Mouse (Mus musculus): ENCODE data around the gene Mettl7a1. TPM values are rescaled to one million over a fixed set of nuclear protein-coding genes. Genes with fewer than 3 reads are reported as not detected.
"Not testable (repeated sequence)": the region's sequence is repeated elsewhere in the genome, so short reads cannot be mapped to it uniquely, and the experiment has no call there.

The Mettl7a1 gene
- polyA plus RNA-seq, 1 experiment from 2014 or later, result 6.3 TPM

DNA sequence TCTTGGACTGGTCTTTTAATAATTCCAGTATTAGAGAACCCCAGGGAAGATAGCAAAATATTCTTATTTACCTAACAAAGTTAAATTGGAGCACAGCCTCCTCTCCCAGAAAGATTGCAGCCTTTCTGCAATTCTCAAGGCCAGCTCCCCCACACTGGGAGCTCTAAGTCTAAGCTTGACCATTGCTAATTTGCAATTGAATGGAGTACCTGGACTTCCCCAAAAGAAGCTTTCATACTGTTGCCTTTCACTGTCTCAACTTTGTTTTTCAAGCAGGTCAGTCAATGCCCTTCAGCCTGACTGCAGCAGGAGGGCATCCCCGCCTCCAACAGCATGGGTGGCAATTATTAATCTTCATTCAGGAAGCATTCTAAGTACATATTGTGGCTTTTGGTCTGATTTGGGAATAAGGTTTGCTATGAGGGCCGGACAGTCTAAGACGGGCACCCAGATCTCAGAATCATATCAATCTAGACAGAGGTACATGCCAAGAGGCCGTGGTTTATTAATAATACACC is 30.1 kb upstream of the Mettl7a1 start:
- WGBS, result 90% methylated on average over 4 of the region's 4 CpGs
- not testable (repeated sequence) for H3K9ac ChIP-seq; ATAC-seq (ENCODE audit: insufficient read depth, low FRiP score, low read depth); H3K9me3 ChIP-seq; H3K36me3 ChIP-seq; H3K4me1 ChIP-seq; H3K4me3 ChIP-seq (replicated peaks); H3K4me2 ChIP-seq; H3K27ac ChIP-seq; H3K27me3 ChIP-seq (replicated peaks)

DNA sequence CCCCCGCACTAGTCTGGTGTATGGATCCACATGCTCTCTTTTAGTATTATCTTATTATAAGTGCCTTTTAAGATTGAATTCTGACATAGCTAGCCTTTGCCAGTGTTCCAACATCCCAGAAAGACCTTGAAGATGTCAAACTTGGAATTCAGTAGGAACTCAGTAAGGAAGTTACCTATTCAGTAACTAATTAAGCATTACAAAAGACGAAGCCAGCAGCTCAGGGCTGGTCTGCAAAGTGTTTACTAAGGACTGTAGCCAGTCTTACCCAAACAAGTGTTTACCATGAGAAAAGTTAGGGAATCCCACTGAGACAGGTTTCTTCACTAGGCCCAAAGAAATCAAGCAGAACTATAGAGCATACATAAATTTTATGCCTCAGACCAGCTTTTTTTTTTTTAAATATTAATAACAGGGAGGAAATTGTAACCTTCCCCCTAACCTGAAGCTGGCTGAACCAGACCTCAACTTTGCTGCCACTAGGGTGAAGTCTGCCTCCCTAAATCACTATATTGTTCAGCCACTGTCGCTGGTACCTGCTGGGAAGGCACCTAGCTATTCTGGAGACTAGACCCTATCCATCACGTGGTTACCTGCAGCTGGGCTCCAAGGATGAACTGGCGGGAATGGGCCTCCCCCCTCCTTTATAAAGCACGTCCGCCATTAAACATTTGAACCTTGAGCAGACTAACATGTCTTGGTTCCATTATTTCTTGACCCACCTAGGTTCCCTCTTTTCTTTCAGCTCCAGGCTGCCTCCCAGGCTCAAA is 29.0 kb upstream of the Mettl7a1 start:
- Histone ChIP-seq H3K36me3 (no peaks in the 10 kb centered on the region), H3K4me1 (no peaks in the 10 kb centered on the region), H3K27me3 (replicated peaks) (no peaks in the 10 kb centered on the region), H3K27ac (no peak overlapping the region), H3K4me2 (no peak overlapping the region), H3K4me3 (replicated peaks) (no peak overlapping the region), H3K9me3 (no peaks in the 10 kb centered on the region), H3K9ac (no peak overlapping the region)
- ATAC-seq (ENCODE audit: insufficient read depth, low FRiP score, low read depth), result no peak
- 87% methylated on average over 7 of the region's 7 CpGs for WGBS

- ATAC-seq (ENCODE audit: insufficient read depth, low FRiP score, low read depth), result no peak
- H3K9ac ChIP-seq, result no peak overlapping the region
- no peaks in the 10 kb centered on the region for H3K27me3 ChIP-seq (replicated peaks)
- H3K36me3 ChIP-seq, result no peaks in the 10 kb centered on the region
- H3K9me3 ChIP-seq, result no peaks in the 10 kb centered on the region
- H3K4me3 ChIP-seq (replicated peaks), result no peak overlapping the region
- 87% methylated on average over 4 of the region's 4 CpGs for WGBS
- H3K4me2 ChIP-seq, result no peak overlapping the region
- H3K27ac ChIP-seq, result no peak overlapping the region
- no peaks in the 10 kb centered on the region for H3K4me1 ChIP-seq
Observed at GRCm38 (mm10) chr15:100276403-100276802, 27.5 kb upstream of the Mettl7a1 start.

DNA sequence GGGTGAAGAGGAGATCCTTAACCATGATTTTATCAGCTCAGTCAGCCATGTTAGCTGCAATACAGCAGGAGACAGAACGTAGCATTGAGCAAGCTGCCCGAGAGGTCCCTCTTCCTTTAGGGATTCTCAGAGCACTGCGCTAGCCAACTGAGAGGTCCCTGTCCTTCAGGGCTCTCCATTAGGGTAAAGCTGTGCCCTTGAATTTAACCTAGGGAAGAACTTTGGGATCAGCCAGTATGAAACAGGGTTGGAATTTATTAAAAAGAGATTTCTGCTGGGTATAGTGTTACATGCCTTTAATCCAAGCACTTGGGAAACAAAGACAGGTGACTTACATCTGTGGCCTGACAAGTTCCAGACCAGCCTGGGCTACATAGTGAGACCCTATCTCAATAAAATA is 26.4 kb upstream of the Mettl7a1 start:
- no peak overlapping the region for H3K4me2 ChIP-seq
- no peak overlapping the region for H3K4me3 ChIP-seq (replicated peaks)
- no peaks in the 10 kb centered on the region for H3K9me3 ChIP-seq
- H3K36me3 ChIP-seq, result no peaks in the 10 kb centered on the region
- no peak overlapping the region for H3K9ac ChIP-seq
- no peaks in the 10 kb centered on the region for H3K4me1 ChIP-seq
- no peak for ATAC-seq (ENCODE audit: insufficient read depth, low FRiP score, low read depth)
- H3K27ac ChIP-seq, result no peak overlapping the region
- no peaks in the 10 kb centered on the region for H3K27me3 ChIP-seq (replicated peaks)
- WGBS, result 93% methylated on average over 3 of the region's 3 CpGs

DNA sequence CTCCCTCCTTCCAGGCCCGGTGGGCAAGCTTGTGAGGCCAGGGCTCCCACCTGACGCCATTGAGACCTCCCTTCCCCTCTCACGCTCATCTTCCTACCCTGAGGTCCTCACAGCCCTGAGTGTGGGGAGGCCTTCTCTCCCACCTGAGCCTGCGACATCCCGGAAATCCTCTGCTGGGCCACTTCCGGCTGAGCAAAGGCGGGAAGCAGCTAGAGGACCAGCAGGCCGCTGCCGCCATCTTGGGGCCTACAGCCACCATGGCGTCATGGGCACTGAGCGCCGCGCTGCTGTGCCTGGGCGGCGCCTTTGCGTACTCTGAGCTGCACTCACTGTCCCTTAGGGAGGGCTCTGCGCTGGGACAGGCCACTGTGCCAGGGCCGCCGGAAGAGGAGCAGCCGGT is 23.3 kb upstream of the Mettl7a1 start, which contains the start of gene Tmprss12:
Gene Tmprss12 (plus strand): TSS at position 212 of the 400 bp plus-strand sequence.
- Histone ChIP-seq H3K36me3 (no peaks in the 10 kb centered on the region), H3K9me3 (no peaks in the 10 kb centered on the region), H3K4me3 (replicated peaks) (no peak within 1 kb of the TSS), H3K4me1 (no peaks in the 10 kb centered on the region), H3K4me2 (no peak within 1 kb of the TSS), H3K27ac (no peak within 1 kb of the TSS), H3K27me3 (replicated peaks) (no peaks in the 10 kb centered on the region), H3K9ac (no peak within 1 kb of the TSS)
- 96% methylated on average over 20 of the region's 20 CpGs for WGBS
- no peak for ATAC-seq (ENCODE audit: insufficient read depth, low FRiP score, low read depth)

DNA sequence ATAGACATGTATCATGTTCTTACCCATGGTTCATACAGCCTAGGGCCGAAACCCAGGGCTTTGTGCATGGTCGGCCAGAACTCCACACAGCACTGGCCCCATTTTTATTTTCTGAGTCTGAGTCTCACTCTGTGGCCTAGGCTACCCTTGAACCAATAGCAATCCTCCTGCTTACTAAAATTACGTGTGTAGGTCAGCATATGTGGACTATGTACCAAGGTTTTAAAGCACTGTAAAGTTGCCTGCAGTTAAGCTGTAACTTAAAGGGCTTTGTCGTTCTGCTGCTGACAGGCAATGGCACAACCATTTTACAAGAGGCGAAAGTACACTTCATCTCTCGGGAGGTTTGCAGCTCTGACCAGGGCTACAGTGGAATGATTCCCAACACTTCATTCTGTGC is 15.0 kb upstream of the Mettl7a1 start:
- Histone ChIP-seq H3K4me1 (no peaks in the 10 kb centered on the region), H3K27ac (no peak overlapping the region), H3K9me3 (no peaks in the 10 kb centered on the region), H3K4me3 (replicated peaks) (no peak overlapping the region), H3K36me3 (no peaks in the 10 kb centered on the region), H3K4me2 (no peak overlapping the region), H3K27me3 (replicated peaks) (no peaks in the 10 kb centered on the region), H3K9ac (no peak overlapping the region)
- WGBS, result 90% methylated on average over 6 of the region's 6 CpGs
- no peak for ATAC-seq (ENCODE audit: insufficient read depth, low FRiP score, low read depth)

DNA sequence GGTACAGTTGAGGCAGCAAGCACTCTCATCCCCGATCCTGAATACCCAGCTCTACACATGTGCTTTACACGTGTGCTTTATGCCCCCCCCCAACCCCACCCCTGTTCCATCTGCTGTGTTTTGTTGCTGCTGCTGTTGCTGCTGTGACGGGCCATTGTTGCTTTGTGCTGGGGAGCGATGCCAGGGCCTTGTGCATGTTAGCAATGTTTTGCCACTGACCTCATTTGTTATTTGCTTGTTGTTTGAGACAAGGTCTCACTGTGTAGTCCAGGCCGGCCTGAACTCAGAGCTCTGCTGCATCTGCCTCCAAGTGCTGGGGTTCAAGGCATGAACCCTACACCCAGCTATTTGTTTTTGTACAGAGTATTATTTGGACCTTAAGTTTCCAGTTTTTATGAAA is 13.1 kb upstream of the Mettl7a1 start:
- Histone ChIP-seq H3K4me3 (replicated peaks) (no peak overlapping the region), H3K9ac (no peak overlapping the region), H3K36me3 (no peaks in the 10 kb centered on the region), H3K27me3 (replicated peaks) (no peaks in the 10 kb centered on the region), H3K4me1 (no peaks in the 10 kb centered on the region), H3K9me3 (no peaks in the 10 kb centered on the region), H3K4me2 (no peak overlapping the region), H3K27ac (no peak overlapping the region)
- ATAC-seq (ENCODE audit: insufficient read depth, low FRiP score, low read depth), result no peak
- WGBS, result 79% methylated on average over 5 of the region's 5 CpGs

GRCm38 (mm10) chr15:100292326-100292725 is 11.6 kb upstream of the Mettl7a1 start:
- H3K27me3 ChIP-seq (replicated peaks), result no peaks in the 10 kb centered on the region
- H3K9me3 ChIP-seq, result no peaks in the 10 kb centered on the region
- no peaks in the 10 kb centered on the region for H3K36me3 ChIP-seq
- no peaks in the 10 kb centered on the region for H3K4me1 ChIP-seq
- ATAC-seq (ENCODE audit: insufficient read depth, low FRiP score, low read depth), result no peak
- no peak overlapping the region for H3K27ac ChIP-seq
- no peak overlapping the region for H3K9ac ChIP-seq
- no peak overlapping the region for H3K4me2 ChIP-seq
- no peak overlapping the region for H3K4me3 ChIP-seq (replicated peaks)
- 44% methylated on average over 7 of the region's 7 CpGs for WGBS

DNA sequence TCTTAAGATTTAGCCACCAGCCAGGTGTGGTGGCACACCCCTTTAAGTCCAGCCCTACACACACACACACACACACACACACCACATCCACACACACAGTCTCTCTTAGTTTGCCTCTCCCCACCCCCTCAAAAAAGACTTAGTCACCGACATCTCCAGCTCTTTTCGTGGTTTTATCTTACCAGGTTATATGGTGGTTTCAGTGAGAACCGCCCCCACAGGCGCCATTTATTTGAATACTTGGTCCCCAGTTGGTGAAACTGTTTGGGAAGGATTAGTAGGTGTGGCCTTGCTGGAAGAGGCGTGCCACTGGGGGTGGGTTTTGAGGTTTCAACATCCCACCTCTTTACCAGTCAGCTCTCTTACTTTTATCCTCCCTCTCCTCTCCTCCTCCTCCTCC is 6.1 kb upstream of the Mettl7a1 start:
- Histone ChIP-seq H3K9me3 (no peaks in the 10 kb centered on the region), H3K27me3 (replicated peaks) (no peaks in the 10 kb centered on the region), H3K9ac (no peak overlapping the region), H3K4me3 (replicated peaks) (no peak overlapping the region), H3K4me2 (no peak overlapping the region), H3K27ac (no peak overlapping the region), H3K36me3 (no peaks in the 10 kb centered on the region), H3K4me1 (no peaks in the 10 kb centered on the region)
- ATAC-seq (ENCODE audit: insufficient read depth, low FRiP score, low read depth), result no peak
- WGBS, result 86% methylated on average over 5 of the region's 5 CpGs

GRCm38 (mm10) chr15:100300499-100300898 is 3.4 kb upstream of the Mettl7a1 start:
- Histone ChIP-seq H3K9ac (no peak overlapping the region), H3K4me2 (no peak overlapping the region), H3K27ac (no peak overlapping the region), H3K36me3 (no peaks in the 10 kb centered on the region), H3K4me1 (no peaks in the 10 kb centered on the region), H3K4me3 (replicated peaks) (no peak overlapping the region), H3K9me3 (no peaks in the 10 kb centered on the region), H3K27me3 (replicated peaks) (no peaks in the 10 kb centered on the region)
- 68% methylated on average over 6 of the region's 6 CpGs for WGBS
- ATAC-seq (ENCODE audit: insufficient read depth, low FRiP score, low read depth), result no peak

DNA sequence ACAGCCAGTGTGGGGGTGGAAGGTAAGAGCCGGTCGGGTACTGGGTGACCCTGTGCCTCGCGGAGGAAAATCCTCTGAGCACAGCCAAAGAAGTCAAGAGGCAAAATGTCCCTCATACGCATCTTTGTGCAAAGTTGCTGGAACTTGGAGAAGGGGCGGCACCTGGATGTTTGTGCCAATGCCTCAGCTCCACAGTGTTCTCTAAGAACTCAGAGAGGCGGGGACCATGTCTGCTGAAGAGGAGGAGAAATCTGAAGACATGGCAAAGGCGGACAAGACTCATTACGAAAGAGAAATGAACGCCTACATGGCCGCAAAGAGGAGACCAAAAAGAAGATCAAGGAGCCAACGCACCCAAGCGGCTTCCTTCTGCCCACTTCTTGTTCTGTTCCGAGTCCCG is 2.4 kb upstream of the Mettl7a1 start:
- H3K9ac ChIP-seq, result no peak overlapping the region
- 0 out of 2 replicates have a peak, but pooled peaks cover 3% of the 10 kb centered on the region for H3K4me1 ChIP-seq
- H3K36me3 ChIP-seq, result no peaks in the 10 kb centered on the region
- no peaks in the 10 kb centered on the region for H3K9me3 ChIP-seq
- no peak overlapping the region for H3K4me3 ChIP-seq (replicated peaks)
- ATAC-seq (ENCODE audit: insufficient read depth, low FRiP score, low read depth), result no peak
- no peaks in the 10 kb centered on the region for H3K27me3 ChIP-seq (replicated peaks)
- no peak overlapping the region for H3K4me2 ChIP-seq
- WGBS, result 85% methylated on average over 15 of the region's 15 CpGs
- H3K27ac ChIP-seq, result no peak overlapping the region

DNA sequence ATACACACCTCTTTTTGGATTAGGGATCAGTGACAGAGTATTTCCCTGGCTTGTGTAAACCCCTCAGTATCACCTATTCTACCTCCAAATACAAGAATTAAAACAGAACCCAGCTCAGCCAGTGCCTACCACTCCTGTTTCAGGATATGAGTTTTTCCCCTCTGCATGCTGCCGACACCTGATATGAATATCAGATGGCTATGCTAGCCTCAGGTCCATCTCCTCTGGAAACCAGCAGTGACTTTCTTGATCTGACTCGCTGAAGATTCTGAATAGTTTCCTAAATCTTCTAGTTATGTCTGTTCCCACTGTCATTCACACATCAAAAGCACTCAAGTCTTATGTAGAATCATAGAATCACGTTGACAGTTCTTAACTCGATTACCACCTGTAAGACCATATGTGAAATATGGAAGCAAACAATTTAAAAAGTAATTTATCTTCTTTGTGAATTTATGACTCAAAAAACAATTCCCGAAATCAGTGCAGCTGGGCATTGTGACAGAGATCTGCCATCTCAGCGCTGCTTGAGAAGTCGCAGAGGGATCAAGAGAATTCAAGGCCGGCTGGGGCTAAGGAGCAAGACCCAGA is 417 bp upstream of the Mettl7a1 start:
- no peaks in the 10 kb centered on the region for H3K27me3 ChIP-seq (replicated peaks)
- no peaks in the 10 kb centered on the region for H3K9me3 ChIP-seq
- H3K27ac ChIP-seq, result peak overlapping the region; percentile 91; the same call in 1 of the 2 replicates
- 0 out of 2 replicates have a peak, but pooled peaks cover 3% of the 10 kb centered on the region for H3K4me1 ChIP-seq
- no peaks in the 10 kb centered on the region for H3K36me3 ChIP-seq
- peak overlapping the region; percentile 78 for H3K4me2 ChIP-seq
- ATAC-seq (ENCODE audit: insufficient read depth, low FRiP score, low read depth), result no peak
- H3K9ac ChIP-seq, result no peak overlapping the region
- 39% methylated on average over 8 of the region's 8 CpGs for WGBS
- H3K4me3 ChIP-seq (replicated peaks), result peak overlapping the region; percentile 57; the same call in 1 of the 2 replicates

Measured in stomach, embryonic 15.5 days (tissue).